8 mouse cellular contexts compared by ENCODE assay signal in the genomic region with DNA sequence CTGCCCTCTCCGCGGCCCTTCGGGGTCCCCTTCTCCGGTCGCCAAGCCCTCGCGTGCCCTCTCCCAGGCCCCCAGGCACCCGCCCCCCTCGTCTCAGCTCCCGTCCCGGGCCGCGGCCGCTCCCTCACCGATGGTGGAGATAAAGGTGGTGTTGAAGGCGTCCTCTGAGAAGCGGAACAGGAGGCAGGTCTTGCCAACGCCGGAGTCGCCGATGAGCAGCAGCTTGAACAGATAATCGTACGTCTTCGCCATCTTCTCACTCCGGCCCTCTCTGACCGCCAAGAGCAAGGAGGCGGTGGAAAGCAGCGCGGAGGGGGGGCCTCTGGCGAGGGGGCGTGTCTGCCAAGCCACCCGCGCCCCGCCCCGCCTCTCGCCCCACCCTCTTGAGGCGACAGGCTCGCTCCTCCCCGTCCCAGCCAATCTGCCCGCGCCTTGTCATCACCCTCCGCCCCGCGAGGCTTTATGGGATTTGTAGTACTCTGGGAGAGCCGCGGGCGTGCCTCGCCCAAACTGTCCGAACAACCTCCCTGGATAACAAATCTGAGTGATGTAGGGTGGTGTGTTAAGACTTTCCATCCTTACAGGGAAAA. TPM values are rescaled to one million over a fixed set of nuclear protein-coding genes. Genes with fewer than 3 reads are reported as not detected.
DNase-seq lines count a peak whose midpoint lies in the region; ATAC-seq and TF ChIP-seq lines count a peak whose summit lies in the region.

A gene (minus strand): TSS at position 306 of the 590 bp plus-strand sequence.

- H3K4me2 ChIP-seq in forebrain, embryonic 16.5 days (ENCODE audit: low read length), result peak within 1 kb of the TSS; percentile 98
- H3K4me2 ChIP-seq in lung, embryonic 14.5 days, result peak within 1 kb of the TSS; percentile 84

- under 1% methylated on average over 49 of the region's 49 CpGs for WGBS in forebrain, embryonic 16.5 days
- WGBS in lung, embryonic 14.5 days, result under 1% methylated on average over 49 of the region's 49 CpGs
- WGBS in olfactory bulb, adult 2 months, result under 1% methylated on average over 49 of the region's 49 CpGs
- under 1% methylated on average over 49 of the region's 49 CpGs for WGBS in thymus, adult 2 months

- peak; percentile 59 for TF ChIP-seq POLR2A in olfactory bulb, adult 2 months (IDR thresholded peaks at IDR 0.05; ENCODE audit: insufficient read depth, low read depth, low read length)
- TF ChIP-seq POLR2A in thymus, adult 2 months (IDR thresholded peaks at IDR 0.05; ENCODE audit: control insufficient read depth, extremely low read depth, insufficient read depth, low read length, poor library complexity), result peak; percentile 54; the same call in 1 of the 2 replicates

- peak within 1 kb of the TSS; percentile 94 for H3K9ac ChIP-seq in forebrain, embryonic 16.5 days (replicated peaks; ENCODE audit: low read depth, low read length)
- peak within 1 kb of the TSS; percentile 76 for H3K9ac ChIP-seq in lung, embryonic 14.5 days

- peak; percentile 88 for DNase-seq in G1E (ENCODE audit: low spot score)
- DNase-seq in cerebellum, adult 18-20 months, result peak; percentile 97 to 99
- peak; percentile 94 to 95 for DNase-seq in heart, postnatal 36 days
- peak; percentile 97 to 98 for DNase-seq in layer of hippocampus, adult 2 months (ENCODE audit: low spot score in 2 of 2)
- peak; percentile 98 for DNase-seq in lung, embryonic 14.5 days
- peak; percentile 97 for DNase-seq in thymus, adult 2 months

- H3K27ac ChIP-seq in forebrain, embryonic 16.5 days (ENCODE audit: low read length), result peak within 1 kb of the TSS; percentile 92
- H3K27ac ChIP-seq in layer of hippocampus, adult 2 months, result peak within 1 kb of the TSS; percentile 93
- H3K27ac ChIP-seq in lung, embryonic 14.5 days (ENCODE audit: low read depth), result peak within 1 kb of the TSS; percentile 90
- peak within 1 kb of the TSS; percentile 35 for H3K27ac ChIP-seq in olfactory bulb, adult 2 months (ENCODE audit: insufficient read depth, low read depth, low read length)
- H3K27ac ChIP-seq in thymus, adult 2 months (ENCODE audit: control insufficient read depth, insufficient read depth, low read length), result peak within 1 kb of the TSS; percentile 43; the same call in 1 of the 2 replicates

- TF ChIP-seq CTCF in G1E (IDR thresholded peaks at IDR 0.05; ENCODE audit: low read depth, low read length), result no peak
- no peak for TF ChIP-seq CTCF in layer of hippocampus, adult 2 months (conservative IDR thresholded peaks at IDR 0.05)
- no peak for TF ChIP-seq CTCF in lung, embryonic 14.5 days (IDR thresholded peaks at IDR 0.05; ENCODE audit: low read depth)
- no peak for TF ChIP-seq CTCF in olfactory bulb, adult 2 months (IDR thresholded peaks at IDR 0.05; ENCODE audit: insufficient read depth, low read depth, low read length)
- 0 out of 2 replicates have a peak, but pooled peaks have one; percentile 33 for TF ChIP-seq CTCF in thymus, adult 2 months (IDR thresholded peaks at IDR 0.05; ENCODE audit: borderline replicate concordance, control insufficient read depth, extremely low read depth, insufficient read depth, low read length, poor library complexity)

- peaks cover 52% of the 10 kb centered on the region for H3K4me1 ChIP-seq in G1E (ENCODE audit: insufficient read depth, low read depth, low read length)
- peaks cover 25% of the 10 kb centered on the region for H3K4me1 ChIP-seq in forebrain, embryonic 16.5 days (replicated peaks; ENCODE audit: control insufficient read depth, insufficient read depth, low read length)
- peaks cover 17% of the 10 kb centered on the region for H3K4me1 ChIP-seq in lung, embryonic 14.5 days (ENCODE audit: insufficient read depth)
- no peaks in the 10 kb centered on the region for H3K4me1 ChIP-seq in olfactory bulb, adult 2 months (ENCODE audit: control insufficient read depth, insufficient read depth, low read length)
- H3K4me1 ChIP-seq in thymus, adult 2 months (replicated peaks; ENCODE audit: control insufficient read depth, insufficient read depth, low read length), result peaks cover 15% of the 10 kb centered on the region

- H3K36me3 ChIP-seq in G1E (replicated peaks), result peaks cover 15% of the 10 kb centered on the region
- H3K36me3 ChIP-seq in forebrain, embryonic 16.5 days (ENCODE audit: control insufficient read depth, insufficient read depth), result no peaks in the 10 kb centered on the region
- H3K36me3 ChIP-seq in lung, embryonic 14.5 days (ENCODE audit: insufficient read depth), result no peaks in the 10 kb centered on the region
- H3K36me3 ChIP-seq in thymus, adult 2 months (ENCODE audit: control insufficient read depth, insufficient read depth, low read length), result no peaks in the 10 kb centered on the region

- H3K4me3 ChIP-seq in G1E (ENCODE audit: low read depth, low read length), result peak within 1 kb of the TSS; percentile 90
- H3K4me3 ChIP-seq in forebrain, embryonic 16.5 days (replicated peaks; ENCODE audit: low read length), result peak within 1 kb of the TSS; percentile 88
- H3K4me3 ChIP-seq in layer of hippocampus, adult 2 months, result peak within 1 kb of the TSS; percentile 86
- H3K4me3 ChIP-seq in lung, embryonic 14.5 days (ENCODE audit: low read depth, low read length), result peak within 1 kb of the TSS; percentile 72
- peak within 1 kb of the TSS; percentile 89 for H3K4me3 ChIP-seq in olfactory bulb, adult 2 months (ENCODE audit: insufficient read depth, low read depth, low read length)
- H3K4me3 ChIP-seq in thymus, adult 2 months (ENCODE audit: control insufficient read depth, insufficient read depth, low read length), result peak within 1 kb of the TSS; percentile 98

- ATAC-seq in G1E (ENCODE audit: extremely low read depth, insufficient number of reproducible peaks, low FRiP score, poor library complexity, severe bottlenecking), result peak; percentile 82
- ATAC-seq in forebrain, embryonic 16.5 days, result peak; percentile 99
- peak; percentile 99 for ATAC-seq in lung, embryonic 14.5 days (ENCODE audit: insufficient read depth)

- H3K27me3 ChIP-seq in G1E (ENCODE audit: insufficient read depth, low read length), result no peaks in the 10 kb centered on the region
- no peaks in the 10 kb centered on the region for H3K27me3 ChIP-seq in forebrain, embryonic 16.5 days (replicated peaks; ENCODE audit: control insufficient read depth, insufficient read depth, low read length)
- H3K27me3 ChIP-seq in lung, embryonic 14.5 days (ENCODE audit: insufficient read depth, low read length), result no peaks in the 10 kb centered on the region
- H3K27me3 ChIP-seq in thymus, adult 2 months (ENCODE audit: control insufficient read depth, insufficient read depth, low read length), result no peaks in the 10 kb centered on the region

- H3K9me3 ChIP-seq in G1E (replicated peaks), result no peaks in the 10 kb centered on the region; the same call in 1 of the 2 replicates
- no peaks in the 10 kb centered on the region for H3K9me3 ChIP-seq in forebrain, embryonic 16.5 days (ENCODE audit: control insufficient read depth, low read length)
- H3K9me3 ChIP-seq in lung, embryonic 14.5 days (ENCODE audit: low read depth, low read length), result no peaks in the 10 kb centered on the region

- intact Hi-C loops in heart, postnatal 36 days (cut with DNase I), result loop anchor here (5.0 kb wide), 2 partner anchors 42 to 87 kb away; a partner anchor contains a TSS

RNA-seq across cellular contexts. Expression of the gene that starts here (rescaled TPM):
- 40.6 and 44.3 TPM in 2 replicates for total RNA-seq in G1E (2014; fragmentation: Nextera tagmentation)
- total RNA-seq in G1E (2017), result 107 and 121 TPM in 2 replicates
- 2.5 and 4.9 TPM in 2 replicates for polyA plus RNA-seq in G1E (2012)
- 41.2 and 41.5 TPM in 2 replicates for polyA plus RNA-seq in forebrain, embryonic 16.5 days (2015; fragmentation: Nextera tagmentation; extraction: Ambion mirVana)
- total RNA-seq in heart, postnatal 36 days (2021), result 10 to 100 TPM in 1 of 2 experiments, 1 to 10 TPM in 1; 9.5 to 10.3 TPM
- 10 to 100 TPM; 46.1 to 47.1 TPM for total RNA-seq in layer of hippocampus, adult 2 months (2021)
- 29.9 and 35.0 TPM in 2 replicates for polyA plus RNA-seq in lung, embryonic 14.5 days (2014; fragmentation: Nextera tagmentation; extraction: Ambion mirVana)
- 96.8 TPM in 1 of 2 replicates, not detected in the other for polyA plus RNA-seq in olfactory bulb, adult 2 months (2012; ENCODE audit: insufficient read depth, insufficient read length, low replicate concordance, missing spikeins)
- polyA plus RNA-seq in thymus, adult 2 months (2012; rRNA removed), result 24.7 and 27.6 TPM in 2 replicates

Comparison
In these comparisons a context has a peak if more than half of its experiments do, and no peak if none do; other contexts are left out.
1. Peak in every context shown above with its lines: DNase-seq, ATAC-seq, H3K4me3 ChIP-seq and H3K27ac ChIP-seq.
2. H3K27ac ChIP-seq: peak in every context shown above with its lines; median percentile 93 in layer of hippocampus, adult 2 months; 92 in forebrain, embryonic 16.5 days; 90 in lung, embryonic 14.5 days; 43 in thymus, adult 2 months; 35 in olfactory bulb, adult 2 months.